Mouse (Mus musculus) heart, embryonic 13.5 days (tissue): Measurements from ENCODE around the gene Notch1. TPM values are rescaled to one million over a fixed set of nuclear protein-coding genes. Genes with fewer than 3 reads are reported as not detected.
A peak's percentile ranks its signal among the peaks of the same experiment; 100 is the strongest.

ENCODE experiments used
- ATAC-seq: fragments of 200-750 bp; cut with Nextera tagmentation; 2 replicates; pipeline ENCODE4 v1.8.0; 2017; ENCODE audit warnings: moderate TSS enrichment; ENCODE audit not compliant: insufficient number of reproducible peaks, low FRiP score, low TSS enrichment; ENCODE audit errors: extremely low read depth
- H3K27ac ChIP-seq: fragments of 300-500 bp; sonication (generic); replicated peaks from 2 replicates; pipeline ENCODE4 v1.5.1; 2015; ENCODE audit warnings: moderate library complexity, mild to moderate bottlenecking, inconsistent platforms
- H3K27me3 ChIP-seq: fragments of 300-500 bp; sonication (generic); replicated peaks from 2 replicates; pipeline ENCODE4 v1.6.1; 2015; ENCODE audit warnings: mild to moderate bottlenecking, inconsistent platforms
- H3K36me3 ChIP-seq: fragments of 300-500 bp; sonication (generic); 2 replicates; pipeline ENCODE4 v1.6.1; 2015; ENCODE audit warnings: mild to moderate bottlenecking, inconsistent platforms
- H3K4me1 ChIP-seq: fragments of 300-500 bp; sonication (generic); 2 replicates; pipeline ENCODE4 v1.6.1; 2015; ENCODE audit warnings: inconsistent platforms
- H3K4me2 ChIP-seq: fragments of 300-500 bp; sonication (generic); 2 replicates; pipeline ENCODE4 v1.6.1; 2015; ENCODE audit warnings: inconsistent platforms, mild to moderate bottlenecking, moderate library complexity
- H3K4me3 ChIP-seq: fragments of 300-500 bp; sonication (generic); 2 replicates; pipeline ENCODE4 v1.5.1; 2015; ENCODE audit warnings: moderate library complexity, mild to moderate bottlenecking, inconsistent platforms
- H3K9ac ChIP-seq: fragments of 300-500 bp; sonication (generic); 2 replicates; pipeline ENCODE4 v1.6.1; 2015; ENCODE audit warnings: inconsistent platforms, mild to moderate bottlenecking, moderate library complexity
- H3K9me3 ChIP-seq: fragments of 300-500 bp; sonication (generic); 2 replicates; pipeline ENCODE4 v1.6.1; 2016; ENCODE audit warnings: inconsistent platforms
- whole genome bisulfite sequencing: fragments of 180-500 bp; shearing (Covaris S2); methylation state at CpG from one replicate; pipeline ENCODE4 v1.1.7; 2015; ENCODE audit warnings: mixed read lengths; 5-methylcytosine and 5-hydroxymethylcytosine counted together
- polyA plus RNA-seq: library from polyadenylated mRNA; unstranded; fragments of >200 nt; fragmentation: Nextera tagmentation; extraction: Ambion mirVana; gene quantifications from 2 replicates; pipeline ENCODE4 v1.2.1, GENCODE M21; 2015

Notch1 gene
- polyA plus RNA-seq, 1 experiment from 2014 or later, result 11.4 TPM

DNA sequence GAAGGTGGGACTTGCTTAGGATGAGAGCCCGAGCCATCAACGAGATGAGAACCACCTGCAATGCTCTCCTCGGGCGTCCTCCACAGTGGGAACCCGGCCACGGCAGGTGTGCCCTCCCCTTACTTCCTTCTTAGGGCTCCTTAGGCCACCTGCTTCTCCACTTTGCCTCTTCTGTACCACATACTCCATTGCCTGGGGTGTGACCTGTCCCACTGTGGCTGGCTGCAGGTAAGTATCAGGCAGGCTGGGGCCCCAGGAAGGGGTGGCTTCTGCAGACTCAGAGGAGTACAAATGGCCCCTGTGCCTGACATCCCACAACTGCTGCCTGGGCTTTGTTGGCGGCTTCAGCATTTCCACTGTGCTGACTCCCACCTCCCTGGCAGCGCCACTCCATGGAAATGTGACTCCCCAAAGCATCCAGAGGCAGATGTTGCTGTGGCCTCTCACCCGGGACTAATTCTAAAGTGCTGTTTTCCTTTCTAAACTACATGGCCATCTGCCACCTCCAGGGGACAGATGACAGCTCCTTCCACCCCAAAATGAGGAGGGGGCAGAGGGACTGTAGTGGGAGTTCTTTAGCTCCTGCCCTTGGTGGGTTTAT is 27.8 kb downstream of the Notch1 start:
- 55% methylated on average over 9 of the region's 9 CpGs for WGBS
- Histone ChIP-seq H3K27ac (peak overlapping the region; percentile 88), H3K27me3 (no peaks in the 10 kb centered on the region; the same call in 1 of the 2 replicates), H3K9me3 (no peaks in the 10 kb centered on the region), H3K36me3 (peaks cover 16% of the 10 kb centered on the region), H3K4me1 (peaks cover 100% of the 10 kb centered on the region), H3K4me2 (no peak overlapping the region), H3K4me3 (no peak overlapping the region), H3K9ac (peak overlapping the region; percentile 42; the same call in 1 of the 2 replicates)
- ATAC-seq, result no peak

DNA sequence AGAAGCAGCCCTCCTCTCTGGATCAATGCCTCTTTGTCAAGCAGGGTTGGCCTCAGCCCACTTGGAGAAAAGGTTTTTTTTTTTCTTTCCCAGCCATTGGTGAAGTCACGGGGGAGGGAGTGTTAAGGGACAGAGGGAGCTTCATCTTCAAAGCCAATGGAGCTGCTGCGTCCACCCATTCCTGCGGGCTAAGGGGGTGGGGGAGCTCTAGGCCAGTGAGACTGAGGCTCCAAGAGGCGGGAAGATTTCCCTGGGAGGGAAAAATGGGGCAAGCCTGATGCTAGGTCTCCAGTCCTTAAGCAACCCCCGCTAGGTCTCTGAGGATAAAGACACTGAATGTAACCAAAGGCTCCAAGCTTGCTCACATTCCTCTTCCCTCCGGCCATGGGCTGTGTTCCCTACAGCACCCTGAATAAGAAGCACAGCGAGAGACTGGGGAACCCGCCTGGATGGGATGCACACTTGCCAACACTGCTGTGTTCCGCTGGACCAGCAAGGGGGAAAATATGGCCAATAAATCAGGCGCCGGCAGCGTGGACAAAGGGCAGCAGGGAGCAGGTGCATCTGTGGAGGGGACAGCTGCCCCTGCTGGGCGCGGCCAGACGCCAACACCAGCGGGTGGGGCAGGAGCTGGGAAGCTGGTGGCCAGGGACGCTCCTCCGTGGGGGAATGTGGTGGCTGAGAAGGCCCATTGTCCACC is 29.0 kb downstream of the Notch1 start:
- Histone ChIP-seq H3K4me3 (no peak overlapping the region), H3K4me2 (peak overlapping the region; percentile 6; the same call in 1 of the 2 replicates), H3K9ac (peak overlapping the region; percentile 41), H3K36me3 (peaks cover 20% of the 10 kb centered on the region), H3K27ac (peak overlapping the region; percentile 88), H3K9me3 (no peaks in the 10 kb centered on the region), H3K4me1 (peaks cover 98% of the 10 kb centered on the region), H3K27me3 (no peaks in the 10 kb centered on the region; the same call in 1 of the 2 replicates)
- WGBS, result 40% methylated on average over 18 of the region's 18 CpGs
- no peak for ATAC-seq

DNA sequence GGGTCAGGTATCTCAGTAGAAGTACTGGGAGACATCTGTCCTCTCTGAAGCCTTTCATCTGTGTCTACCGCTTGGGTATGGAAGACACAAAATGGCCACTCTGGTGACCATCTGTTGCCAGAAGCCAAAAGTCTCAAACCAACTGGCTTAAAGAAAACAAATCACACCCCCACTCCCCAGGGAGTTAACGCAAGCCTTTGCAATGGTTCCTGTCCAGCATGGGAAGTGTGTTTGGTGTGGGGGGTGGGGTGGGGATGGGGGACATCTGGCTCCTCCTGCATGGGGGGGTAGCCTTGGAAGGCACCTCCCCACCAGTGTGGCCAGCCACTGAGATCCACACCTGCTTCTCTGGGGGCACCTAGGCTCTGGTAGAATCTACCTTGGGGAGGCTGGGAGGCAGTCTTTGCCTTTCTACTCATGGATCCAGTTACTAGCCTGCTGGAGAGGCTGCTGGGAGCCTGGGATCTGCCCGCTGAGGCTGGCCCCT is 29.6 kb downstream of the Notch1 start:
- peaks cover 96% of the 10 kb centered on the region for H3K4me1 ChIP-seq
- H3K9me3 ChIP-seq, result no peaks in the 10 kb centered on the region
- no peak for ATAC-seq
- peak overlapping the region; percentile 88 for H3K27ac ChIP-seq
- H3K4me3 ChIP-seq, result no peak overlapping the region
- H3K36me3 ChIP-seq, result peaks cover 26% of the 10 kb centered on the region
- WGBS, result 25% methylated on average over 3 of the region's 3 CpGs
- H3K9ac ChIP-seq, result peak overlapping the region; percentile 42; the same call in 1 of the 2 replicates
- H3K4me2 ChIP-seq, result peak overlapping the region; percentile 6; the same call in 1 of the 2 replicates
- H3K27me3 ChIP-seq, result no peaks in the 10 kb centered on the region; the same call in 1 of the 2 replicates

DNA sequence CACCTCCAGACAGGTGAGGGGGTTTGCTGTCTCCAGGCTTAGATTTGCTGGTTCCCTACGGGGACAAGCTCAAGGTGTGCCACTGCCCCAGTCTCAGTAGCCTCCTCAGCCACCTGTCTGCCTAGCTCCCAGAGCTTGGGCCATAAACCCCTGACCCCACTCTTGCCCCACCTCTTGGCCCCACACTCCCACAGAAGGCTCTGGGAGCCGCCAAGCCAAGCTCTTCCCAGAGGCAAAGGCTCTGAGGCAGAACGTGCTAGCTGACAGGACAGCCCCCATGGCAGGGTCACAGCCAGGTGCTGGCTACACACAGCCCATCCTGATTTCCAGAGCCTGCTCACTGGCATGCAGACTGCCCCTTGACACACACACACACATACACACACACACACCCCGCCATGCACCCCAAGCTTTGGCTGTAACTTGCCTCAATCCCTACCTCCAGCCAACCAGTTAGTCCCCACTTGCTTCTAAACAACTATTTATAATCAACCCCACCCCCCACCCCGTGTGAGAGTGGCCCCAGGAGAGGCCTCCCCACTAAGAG is 30.1 kb downstream of the Notch1 start:
- Histone ChIP-seq H3K27ac (peak overlapping the region; percentile 88), H3K4me2 (peak overlapping the region; percentile 6; the same call in 1 of the 2 replicates), H3K4me3 (no peak overlapping the region), H3K27me3 (no peaks in the 10 kb centered on the region; the same call in 1 of the 2 replicates), H3K9me3 (no peaks in the 10 kb centered on the region), H3K9ac (peak overlapping the region; percentile 42; the same call in 1 of the 2 replicates), H3K36me3 (peaks cover 32% of the 10 kb centered on the region), H3K4me1 (peaks cover 91% of the 10 kb centered on the region)
- ATAC-seq, result no peak
- WGBS, result 26% methylated on average over 5 of the region's 5 CpGs

DNA sequence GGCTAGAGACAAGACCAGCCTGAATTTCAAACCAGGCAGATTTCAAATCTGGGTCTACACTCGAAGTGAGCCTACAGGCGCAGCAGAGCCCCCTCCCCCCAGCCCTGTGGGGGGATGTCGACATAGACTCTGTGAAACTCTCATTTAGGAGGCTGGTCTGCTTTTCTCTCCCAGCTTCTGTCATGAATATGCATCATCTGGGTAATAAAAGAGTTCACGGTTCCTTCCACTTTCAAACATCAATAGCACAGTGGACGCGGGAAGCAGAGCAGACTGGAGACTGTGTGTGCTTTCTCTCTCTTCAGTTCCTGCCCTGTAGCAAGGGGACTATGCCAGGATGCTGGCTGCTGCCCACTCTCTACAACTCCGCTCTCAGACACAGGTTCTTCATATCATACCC is 30.8 kb downstream of the Notch1 start:
- ATAC-seq, result no peak
- H3K4me1 ChIP-seq, result peaks cover 84% of the 10 kb centered on the region
- H3K9ac ChIP-seq, result no peak overlapping the region
- H3K27ac ChIP-seq, result peak overlapping the region; percentile 25; the same call in 1 of the 2 replicates
- 60% methylated on average over 7 of the region's 7 CpGs for WGBS
- no peaks in the 10 kb centered on the region; the same call in 1 of the 2 replicates for H3K27me3 ChIP-seq
- peaks cover 38% of the 10 kb centered on the region for H3K36me3 ChIP-seq
- no peak overlapping the region for H3K4me2 ChIP-seq
- no peak overlapping the region for H3K4me3 ChIP-seq
- no peaks in the 10 kb centered on the region for H3K9me3 ChIP-seq

DNA sequence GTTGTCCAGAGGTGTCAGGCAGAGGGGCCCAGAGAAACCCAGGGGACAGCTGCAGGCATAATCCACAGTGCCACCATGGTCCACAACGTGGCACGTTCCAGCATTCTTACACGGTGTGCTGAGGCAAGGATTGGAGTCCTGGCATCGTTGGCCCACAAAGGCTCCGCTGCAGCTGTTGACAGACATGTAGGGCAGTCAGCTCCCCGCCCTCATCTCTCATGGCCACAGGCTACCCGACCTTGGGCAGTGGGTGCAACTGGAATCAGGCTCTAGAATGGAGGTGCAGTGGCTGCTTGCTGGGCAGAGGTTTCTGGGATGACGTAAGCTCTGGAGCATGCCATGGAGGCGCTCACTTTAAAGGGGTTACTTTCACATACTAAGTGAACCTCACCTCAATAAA is 31.2 kb downstream of the Notch1 start:
- 69% methylated on average over 9 of the region's 9 CpGs for WGBS
- no peak overlapping the region for H3K4me3 ChIP-seq
- no peak overlapping the region for H3K9ac ChIP-seq
- peaks cover 80% of the 10 kb centered on the region for H3K4me1 ChIP-seq
- no peaks in the 10 kb centered on the region for H3K9me3 ChIP-seq
- H3K27ac ChIP-seq, result 0 out of 2 replicates have a peak overlapping the region, but pooled peaks have one; percentile 25
- no peak overlapping the region for H3K4me2 ChIP-seq
- H3K36me3 ChIP-seq, result peaks cover 42% of the 10 kb centered on the region
- no peak for ATAC-seq
- H3K27me3 ChIP-seq, result no peaks in the 10 kb centered on the region; the same call in 1 of the 2 replicates

DNA sequence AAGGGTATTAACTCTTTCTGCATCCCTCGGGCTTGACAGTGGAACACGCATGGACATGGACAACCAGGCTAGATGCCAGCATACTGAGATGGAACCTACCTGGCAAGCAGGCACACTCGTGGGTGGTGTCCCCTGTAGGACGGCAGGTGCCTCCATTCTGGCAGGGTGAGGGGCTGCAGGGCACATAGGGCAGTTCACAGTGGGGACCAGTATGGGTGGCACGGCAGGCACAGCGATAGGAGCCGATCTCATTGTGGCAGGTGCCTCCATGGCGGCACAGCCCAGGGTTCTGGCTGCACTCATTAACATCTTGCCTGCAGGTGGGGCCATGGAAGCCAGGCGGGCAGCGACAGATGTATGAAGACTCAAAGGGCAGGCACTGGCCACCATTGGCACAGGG is 32.3 kb downstream of the Notch1 start:
- no peaks in the 10 kb centered on the region for H3K9me3 ChIP-seq
- no peak overlapping the region for H3K4me3 ChIP-seq
- no peak overlapping the region for H3K27ac ChIP-seq
- peaks cover 69% of the 10 kb centered on the region for H3K4me1 ChIP-seq
- no peak overlapping the region for H3K4me2 ChIP-seq
- H3K27me3 ChIP-seq, result no peaks in the 10 kb centered on the region; the same call in 1 of the 2 replicates
- WGBS, result 83% methylated on average over 10 of the region's 10 CpGs
- peaks cover 53% of the 10 kb centered on the region for H3K36me3 ChIP-seq
- no peak for ATAC-seq
- no peak overlapping the region for H3K9ac ChIP-seq

DNA sequence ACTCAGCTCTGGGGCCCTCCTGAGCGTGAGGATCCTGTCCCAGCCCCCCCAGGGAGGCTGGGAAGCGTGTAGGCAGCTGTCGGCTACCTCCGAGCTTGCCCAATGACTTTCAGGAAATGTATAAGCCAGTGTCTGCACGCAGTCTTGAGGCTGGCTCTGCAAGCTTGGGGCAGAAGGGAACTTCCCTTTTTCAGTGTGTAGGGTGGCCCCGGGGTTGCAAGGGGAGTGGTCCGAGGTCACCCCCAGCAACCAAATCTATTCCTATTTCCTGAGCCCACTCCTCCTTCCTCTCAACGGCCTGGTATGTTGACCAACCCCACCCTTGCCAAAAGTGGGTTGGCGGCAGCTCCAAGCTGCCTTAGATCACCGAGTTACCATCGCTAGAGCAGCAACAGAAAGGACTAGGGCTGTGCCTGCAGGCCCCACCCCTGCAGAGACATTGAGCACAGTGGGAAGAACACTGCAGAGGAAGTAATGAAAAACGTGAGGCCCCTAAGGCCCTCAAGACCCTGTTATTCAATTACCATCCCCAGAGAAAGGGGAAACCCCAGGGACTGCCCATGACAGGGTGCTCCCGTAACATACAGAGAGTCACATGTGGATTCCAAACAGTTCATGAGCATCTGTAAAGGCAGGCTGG is 33.1 kb downstream of the Notch1 start:
- no peak for ATAC-seq
- WGBS, result 53% methylated on average over 13 of the region's 13 CpGs
- no peak overlapping the region for H3K4me2 ChIP-seq
- H3K27me3 ChIP-seq, result no peaks in the 10 kb centered on the region; the same call in 1 of the 2 replicates
- H3K4me3 ChIP-seq, result no peak overlapping the region
- H3K4me1 ChIP-seq, result peaks cover 61% of the 10 kb centered on the region
- H3K9ac ChIP-seq, result peak overlapping the region; percentile 19; the same call in 1 of the 2 replicates
- H3K9me3 ChIP-seq, result no peaks in the 10 kb centered on the region
- H3K27ac ChIP-seq, result peak overlapping the region; percentile 37
- peaks cover 61% of the 10 kb centered on the region for H3K36me3 ChIP-seq

DNA sequence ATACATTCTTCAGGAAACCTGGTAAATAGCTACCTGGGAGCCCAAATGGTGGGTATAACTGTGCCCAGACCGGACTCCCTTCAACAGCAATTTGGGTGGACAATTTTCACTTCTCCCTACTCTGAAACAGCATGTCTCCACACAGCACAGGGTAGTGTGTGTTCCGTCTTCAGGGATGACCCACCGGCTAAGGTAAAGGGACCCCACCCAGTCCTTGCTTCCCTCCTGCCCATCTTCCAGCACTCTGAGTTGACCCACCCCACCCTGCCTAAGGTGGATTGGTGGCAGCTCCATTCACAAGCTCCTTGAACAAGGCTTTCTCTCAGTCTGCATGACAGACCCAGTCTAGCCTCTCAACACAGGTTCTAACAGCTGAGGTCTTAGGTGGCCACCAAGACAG is 33.6 kb downstream of the Notch1 start:
- Histone ChIP-seq H3K4me2 (no peak overlapping the region), H3K27me3 (no peaks in the 10 kb centered on the region; the same call in 1 of the 2 replicates), H3K9ac (peak overlapping the region; percentile 19; the same call in 1 of the 2 replicates), H3K4me3 (no peak overlapping the region), H3K4me1 (peaks cover 59% of the 10 kb centered on the region), H3K9me3 (no peaks in the 10 kb centered on the region), H3K27ac (peak overlapping the region; percentile 37), H3K36me3 (peaks cover 67% of the 10 kb centered on the region)
- no peak for ATAC-seq
- WGBS, result 76% methylated on average over 3 of the region's 3 CpGs

DNA sequence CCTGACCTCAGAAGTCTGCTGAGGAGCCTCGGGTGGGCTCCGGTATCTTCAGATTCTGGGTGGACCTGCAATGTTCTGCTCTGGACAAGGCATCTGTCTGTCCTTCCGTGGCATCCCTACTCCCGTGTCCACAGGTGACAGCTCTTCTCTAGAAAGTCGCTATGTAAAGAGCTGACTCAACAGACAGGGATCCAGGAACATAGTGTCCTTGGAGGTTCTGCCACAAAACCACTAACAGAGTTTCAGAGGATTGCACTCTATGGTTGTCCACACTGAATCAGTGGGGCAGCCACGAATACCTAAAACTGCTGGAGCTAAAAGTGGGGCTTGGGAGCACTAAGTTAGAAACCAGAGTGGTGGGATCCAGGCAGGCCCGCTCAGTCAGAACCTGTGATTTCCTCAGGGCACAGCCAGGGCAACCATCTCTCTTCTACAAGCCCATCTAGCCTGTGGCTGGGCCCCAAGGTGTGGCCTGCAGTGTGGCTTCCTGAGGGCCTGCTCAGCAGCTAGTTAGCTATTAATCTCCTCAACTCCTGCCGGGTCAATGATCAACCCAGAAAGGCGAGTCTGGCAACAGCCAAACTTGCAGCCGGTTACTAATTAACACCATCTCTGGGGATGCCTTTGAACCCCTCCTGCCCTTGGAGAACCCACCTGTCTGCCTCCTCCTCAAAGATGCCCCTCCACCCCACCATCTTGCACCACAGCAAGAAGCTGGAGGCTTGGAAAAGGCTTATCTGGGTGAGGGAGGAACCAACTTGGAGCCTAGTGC is 34.6 kb downstream of the Notch1 start:
- H3K9ac ChIP-seq, result no peak overlapping the region; the same call in 1 of the 2 replicates
- H3K4me1 ChIP-seq, result peaks cover 53% of the 10 kb centered on the region
- ATAC-seq, result no peak
- no peak overlapping the region for H3K4me3 ChIP-seq
- H3K4me2 ChIP-seq, result no peak overlapping the region
- 67% methylated on average over 10 of the region's 10 CpGs for WGBS
- H3K27ac ChIP-seq, result peak overlapping the region; percentile 25; the same call in 1 of the 2 replicates
- H3K9me3 ChIP-seq, result no peaks in the 10 kb centered on the region
- H3K27me3 ChIP-seq, result no peaks in the 10 kb centered on the region
- H3K36me3 ChIP-seq, result peaks cover 76% of the 10 kb centered on the region
